Mouse (Mus musculus) MEL (cell line): ENCODE data around the gene Adcy1.

Experiments
- CTCF ChIP-seq, 3 experiments: IDR thresholded peaks in 2 of 3; conservative IDR thresholded peaks in 1 of 3; 2 replicates each; pipeline ENCODE4 v1.5.1; 2011 to 2012; ENCODE audit warnings: low read length in 3 of 3, low read depth in 2 of 3, mild to moderate bottlenecking in 2 of 3, improper control_type of control experiment in 1 of 3, inconsistent platforms in 1 of 3, mixed read lengths in 1 of 3, moderate library complexity in 1 of 3; ENCODE audit not compliant: control insufficient read depth in 1 of 3, insufficient read depth in 1 of 3, poor library complexity in 1 of 3, severe bottlenecking in 1 of 3
- HCFC1 ChIP-seq: IDR thresholded peaks from 2 replicates; pipeline ENCODE4 v1.6.1; 2012; ENCODE audit warnings: low read depth, mild to moderate bottlenecking, inconsistent platforms, low read length, improper control_type of control experiment, moderate library complexity
- POLR2A ChIP-seq, 2 experiments: IDR thresholded peaks; 2 replicates each; pipeline ENCODE4 v1.6.1; 2011 to 2012; ENCODE audit warnings: low read length in 2 of 2, mild to moderate bottlenecking in 2 of 2, control low read depth in 1 of 2, improper control_type of control experiment in 1 of 2, low read depth in 1 of 2, moderate library complexity in 1 of 2; ENCODE audit not compliant: control insufficient read depth in 1 of 2, insufficient read depth in 1 of 2, poor library complexity in 1 of 2
- ZC3H11A ChIP-seq: IDR thresholded peaks from 2 replicates; pipeline ENCODE4 v1.6.1; 2012; ENCODE audit warnings: low read depth, mild to moderate bottlenecking, inconsistent platforms, low read length, improper control_type of control experiment
- ZMIZ1 ChIP-seq: IDR thresholded peaks from 2 replicates; pipeline ENCODE4 v1.6.1; 2012; ENCODE audit warnings: low read depth, mild to moderate bottlenecking, inconsistent platforms, low read length, improper control_type of control experiment, moderate library complexity

DNA sequence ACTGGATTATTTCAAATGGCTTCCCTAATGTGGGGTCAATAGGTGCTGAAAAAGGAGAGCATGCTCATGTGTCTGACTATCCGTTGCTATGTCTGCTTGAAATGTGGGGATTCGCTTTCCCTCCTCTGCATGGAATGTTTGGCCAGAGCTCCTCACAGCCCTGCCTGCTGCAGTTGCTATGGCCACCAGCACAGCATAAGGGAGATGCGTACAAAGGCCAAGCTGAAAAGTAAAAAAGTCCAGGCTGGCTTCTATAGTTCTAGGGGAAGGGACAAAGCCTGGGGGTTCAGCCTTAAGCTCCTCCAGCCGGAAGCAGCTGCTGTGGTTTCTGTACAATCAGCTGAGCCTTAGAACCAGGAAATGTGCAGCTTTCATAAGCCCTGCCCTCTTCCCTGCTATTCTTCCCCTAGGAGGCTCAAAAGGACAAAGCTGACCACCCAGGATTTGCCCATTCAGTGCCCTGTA lies 97.4 kb downstream of the Adcy1 start:
- TF ChIP-seq CTCF (IDR thresholded peaks at IDR 0.05 in 2 of 3, conservative IDR thresholded peaks at IDR 0.05 in 1 of 3; ENCODE audit: control insufficient read depth in 1 of 3, insufficient read depth in 1 of 3, low read depth in 2 of 3, low read length in 3 of 3, poor library complexity in 1 of 3, severe bottlenecking in 1 of 3): no peak
- TF ChIP-seq HCFC1: no peak
- no peak for TF ChIP-seq POLR2A (IDR thresholded peaks at IDR 0.05; ENCODE audit: control insufficient read depth in 1 of 2, insufficient read depth in 1 of 2, low read depth in 1 of 2, low read length in 2 of 2, poor library complexity in 1 of 2)
- TF ChIP-seq ZMIZ1: no peak
- no peak for TF ChIP-seq ZC3H11A
